Mouse (Mus musculus): ENCODE measurements around the gene Dtnb.

DNA sequence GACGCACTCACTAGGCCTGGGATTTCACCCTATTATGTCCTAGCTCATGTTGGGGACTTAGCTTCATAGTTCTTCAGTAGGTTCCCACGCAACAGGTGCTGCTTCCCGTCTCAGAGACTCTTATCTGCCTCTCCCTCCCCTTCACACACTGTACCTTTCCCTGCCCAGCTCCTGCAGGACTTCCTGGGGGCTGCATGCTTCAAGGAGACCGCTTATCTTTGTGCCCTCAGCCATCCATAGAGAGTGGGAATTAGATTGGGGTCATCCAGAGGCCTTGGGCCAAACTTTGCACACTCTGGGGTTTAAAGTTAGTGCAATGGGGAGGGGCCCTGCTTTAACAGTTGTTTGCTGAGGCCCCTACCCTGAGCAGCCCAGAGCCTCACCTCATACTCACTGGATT, 212.5 kb downstream of the Dtnb start:
- TF ChIP-seq CTCF (conservative IDR thresholded peaks at IDR 0.05; ENCODE audit: low read length): no peak
- no peak for TF ChIP-seq NANOG (IDR thresholded peaks at IDR 0.05; ENCODE audit: borderline replicate concordance, low read length)
